Mouse (Mus musculus) forebrain, postnatal 0 days (tissue): ENCODE results near the gene Tesc. TPM values are rescaled to one million over a fixed set of nuclear protein-coding genes. Genes with fewer than 3 reads are reported as not detected.

Source experiments
- ATAC-seq: fragments of 200-750 bp; cut with Nextera tagmentation; 2 replicates; pipeline ENCODE4 v1.8.0; 2017; ENCODE audit warnings: mild to moderate bottlenecking, moderate library complexity
- DNase-seq: peaks from one replicate; pipeline ENCODE4 v3.0.0-alpha.2; 2015
- H3K27ac ChIP-seq: fragments of 300-500 bp; sonication (generic); 2 replicates; pipeline ENCODE4 v1.5.1; 2014; ENCODE audit warnings: low read depth, mild to moderate bottlenecking, antibody characterized with exemption, low read length, moderate library complexity, mixed read lengths
- H3K27me3 ChIP-seq: fragments of 300-500 bp; sonication (generic); 2 replicates; pipeline ENCODE4 v1.6.1; 2014; ENCODE audit warnings: mild to moderate bottlenecking, low read length, mixed read lengths; ENCODE audit not compliant: insufficient read depth
- H3K36me3 ChIP-seq: fragments of 300-500 bp; sonication (generic); 2 replicates; pipeline ENCODE4 v1.6.1; 2014; ENCODE audit warnings: mild to moderate bottlenecking, moderate library complexity; ENCODE audit not compliant: insufficient read depth
- H3K4me1 ChIP-seq: fragments of 300-500 bp; sonication (generic); 2 replicates; pipeline ENCODE4 v1.6.1; 2014; ENCODE audit warnings: antibody characterized with exemption; ENCODE audit not compliant: insufficient read depth
- H3K4me2 ChIP-seq: fragments of 300-500 bp; sonication (generic); 2 replicates; pipeline ENCODE4 v1.6.1; 2014; ENCODE audit warnings: low read depth, mild to moderate bottlenecking, moderate library complexity
- H3K4me3 ChIP-seq: fragments of 300-500 bp; sonication (generic); 2 replicates; pipeline ENCODE4 v1.5.1; 2014; ENCODE audit warnings: low read depth, low read length, mixed read lengths
- H3K9ac ChIP-seq: fragments of 300-500 bp; sonication (generic); 2 replicates; pipeline ENCODE4 v1.6.1; 2014; ENCODE audit warnings: mild to moderate bottlenecking
- H3K9me3 ChIP-seq: fragments of 300-500 bp; sonication (generic); 2 replicates; pipeline ENCODE4 v1.6.1; 2016; ENCODE audit warnings: low read length
- CTCF ChIP-seq: sonication (generic); IDR thresholded peaks from 2 replicates; pipeline ENCODE4 v1.5.1; 2016; ENCODE audit warnings: antibody characterized with exemption, control low read depth, low read depth
- WGBS: fragments of 180-500 bp; shearing (Covaris S2); extraction: QIAGEN DNeasy Blood & Tissue Kit; methylation state at CpG from one replicate; pipeline ENCODE4 v1.1.7; 2014; 5-methylcytosine and 5-hydroxymethylcytosine counted together
- polyA plus RNA-seq: library from polyadenylated mRNA; unstranded; fragments of >200 nt; fragmentation: Nextera tagmentation; extraction: Ambion mirVana; gene quantifications from 2 replicates; pipeline ENCODE4 v1.2.1, GENCODE M21; 2015
- total RNA-seq: library from RNA; depleted of rRNA; stranded (reverse); fragments of >200 nt; gene quantifications from 2 replicates; pipeline ENCODE4 v1.2.3, GENCODE M21; 2014

Tesc gene
- total and polyA plus RNA-seq, 2 experiments from 2014 or later, result 13.0 to 19.9 TPM

DNA sequence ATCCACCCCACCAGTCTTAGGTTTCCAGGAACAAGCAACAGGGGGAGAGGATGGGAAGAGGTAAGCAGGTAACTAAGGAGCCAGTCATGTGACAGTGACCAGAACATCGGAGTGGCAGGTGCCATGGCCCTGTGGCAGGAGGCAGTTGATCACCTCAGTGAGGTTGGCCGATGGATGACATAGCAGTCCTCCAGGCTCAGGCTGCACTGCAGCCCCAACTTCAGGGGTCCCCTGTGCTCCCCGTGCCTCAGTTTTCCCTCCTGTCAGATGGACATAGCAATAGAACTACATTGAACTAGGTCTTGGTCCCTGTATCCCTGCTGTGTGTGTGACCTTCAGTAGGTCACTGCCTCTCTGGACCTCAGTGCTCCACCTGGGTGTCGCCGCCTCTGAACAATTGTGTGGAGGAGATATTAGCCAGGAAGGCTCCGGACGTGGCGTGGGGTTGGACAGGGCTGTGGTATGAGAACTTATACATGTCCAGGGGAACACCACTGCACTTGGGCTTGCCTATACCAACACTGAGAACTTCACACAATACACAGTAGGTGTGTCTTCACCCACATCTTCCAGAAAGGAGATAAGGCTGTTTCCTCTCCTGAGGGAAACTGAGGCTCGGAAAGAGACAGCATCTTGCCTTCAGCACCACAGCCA is 2.6 kb downstream of the Tesc start:
- DNase-seq (no peak), ATAC-seq (no peak)
- H3K4me1 ChIP-seq, result no peaks in the 10 kb centered on the region; the same call in 1 of the 2 replicates
- no peak overlapping the region for H3K27ac ChIP-seq
- H3K4me2 ChIP-seq, result no peak overlapping the region
- no peak overlapping the region for H3K4me3 ChIP-seq
- H3K9me3 ChIP-seq, result no peaks in the 10 kb centered on the region
- peaks cover 35% of the 10 kb centered on the region for H3K27me3 ChIP-seq
- 94% methylated on average over 9 of the region's 9 CpGs for WGBS
- no peak for TF ChIP-seq CTCF
- H3K9ac ChIP-seq, result no peak overlapping the region
- H3K36me3 ChIP-seq, result no peaks in the 10 kb centered on the region

GRCm38 (mm10) chr5:118031059-118031458 is 3.5 kb downstream of the Tesc start:
- no peak overlapping the region for H3K27ac ChIP-seq
- TF ChIP-seq CTCF, result no peak
- peaks cover 33% of the 10 kb centered on the region for H3K27me3 ChIP-seq
- no peaks in the 10 kb centered on the region; the same call in 1 of the 2 replicates for H3K4me1 ChIP-seq
- H3K4me3 ChIP-seq, result no peak overlapping the region
- no peak overlapping the region for H3K4me2 ChIP-seq
- ATAC-seq, result no peak
- H3K9ac ChIP-seq, result no peak overlapping the region
- DNase-seq, result no peak
- no peaks in the 10 kb centered on the region for H3K9me3 ChIP-seq
- no peaks in the 10 kb centered on the region for H3K36me3 ChIP-seq
- 56% methylated on average over 5 of the region's 5 CpGs for WGBS

GRCm38 (mm10) chr5:118031508-118031907 is 4.0 kb downstream of the Tesc start:
- no peak for TF ChIP-seq CTCF
- H3K4me3 ChIP-seq, result no peak overlapping the region
- no peaks in the 10 kb centered on the region for H3K9me3 ChIP-seq
- no peak overlapping the region for H3K27ac ChIP-seq
- DNase-seq (no peak), ATAC-seq (peak; percentile 30; the same call in 1 of the 2 replicates)
- WGBS, result 24% methylated on average over 4 of the region's 4 CpGs
- H3K9ac ChIP-seq, result no peak overlapping the region
- H3K4me1 ChIP-seq, result no peaks in the 10 kb centered on the region; the same call in 1 of the 2 replicates
- H3K4me2 ChIP-seq, result no peak overlapping the region
- no peaks in the 10 kb centered on the region for H3K36me3 ChIP-seq
- peaks cover 28% of the 10 kb centered on the region for H3K27me3 ChIP-seq

DNA sequence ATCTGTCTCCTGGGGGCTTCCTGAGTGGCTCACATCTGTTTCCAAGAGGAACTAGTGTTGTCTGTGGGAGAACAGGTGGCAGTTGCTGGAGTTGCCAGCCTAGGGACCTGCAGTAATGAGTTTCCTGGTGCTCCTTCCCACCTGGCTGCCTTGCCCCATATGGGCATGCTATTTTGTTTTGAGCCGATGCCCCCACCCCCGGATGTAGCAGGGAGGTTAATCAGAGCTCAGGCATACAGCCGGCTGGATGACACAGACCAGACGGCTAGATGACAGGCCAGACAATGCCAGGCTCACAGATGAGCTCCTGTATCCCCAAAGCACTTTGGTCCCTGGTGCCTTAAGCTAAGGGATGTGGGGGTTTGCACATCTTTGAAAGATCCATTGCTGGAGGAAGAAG is 5.8 kb downstream of the Tesc start:
- H3K4me2 ChIP-seq, result no peak overlapping the region
- WGBS, result 47% methylated on average over 4 of the region's 4 CpGs
- H3K27ac ChIP-seq, result no peak overlapping the region
- no peaks in the 10 kb centered on the region for H3K9me3 ChIP-seq
- no peak overlapping the region for H3K4me3 ChIP-seq
- no peaks in the 10 kb centered on the region for H3K36me3 ChIP-seq
- no peak overlapping the region for H3K9ac ChIP-seq
- ATAC-seq (no peak), DNase-seq (no peak)
- no peak for TF ChIP-seq CTCF
- no peaks in the 10 kb centered on the region for H3K4me1 ChIP-seq
- peaks cover 11% of the 10 kb centered on the region for H3K27me3 ChIP-seq

GRCm38 (mm10) chr5:118033740-118034139 is 6.2 kb downstream of the Tesc start:
- DNase-seq (no peak), ATAC-seq (no peak)
- Histone ChIP-seq H3K4me1 (no peaks in the 10 kb centered on the region), H3K9me3 (no peaks in the 10 kb centered on the region), H3K9ac (no peak overlapping the region), H3K27ac (no peak overlapping the region), H3K36me3 (no peaks in the 10 kb centered on the region), H3K27me3 (peaks cover 7% of the 10 kb centered on the region), H3K4me2 (no peak overlapping the region), H3K4me3 (no peak overlapping the region)
- 81% methylated on average over 6 of the region's 6 CpGs for WGBS
- TF ChIP-seq CTCF, result no peak

DNA sequence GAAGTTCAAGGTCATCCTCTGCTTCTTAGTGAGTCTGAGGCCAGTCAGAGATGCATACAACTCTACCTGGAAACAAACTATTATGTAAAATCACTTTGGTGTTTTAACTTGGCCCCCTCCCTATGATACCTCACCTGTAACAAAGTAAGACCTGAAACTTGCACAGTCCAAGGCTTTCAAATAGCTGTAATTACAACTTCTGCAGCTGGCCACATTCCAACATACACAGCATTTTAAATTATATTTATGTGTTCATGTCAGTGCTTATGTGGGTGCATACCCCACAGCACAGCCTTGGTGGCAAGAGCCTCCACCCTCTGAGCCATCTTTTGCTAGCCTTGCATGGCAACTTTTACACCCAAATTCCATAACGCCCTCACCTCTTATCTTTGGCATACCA is 7.1 kb downstream of the Tesc start:
- 93% methylated on average over 1 of the region's 1 CpGs for WGBS
- no peak overlapping the region for H3K9ac ChIP-seq
- ATAC-seq (no peak), DNase-seq (no peak)
- no peak overlapping the region for H3K4me2 ChIP-seq
- no peak for TF ChIP-seq CTCF
- H3K27me3 ChIP-seq, result no peaks in the 10 kb centered on the region
- no peak overlapping the region for H3K4me3 ChIP-seq
- no peaks in the 10 kb centered on the region for H3K4me1 ChIP-seq
- no peaks in the 10 kb centered on the region for H3K9me3 ChIP-seq
- no peak overlapping the region for H3K27ac ChIP-seq
- no peaks in the 10 kb centered on the region for H3K36me3 ChIP-seq

DNA sequence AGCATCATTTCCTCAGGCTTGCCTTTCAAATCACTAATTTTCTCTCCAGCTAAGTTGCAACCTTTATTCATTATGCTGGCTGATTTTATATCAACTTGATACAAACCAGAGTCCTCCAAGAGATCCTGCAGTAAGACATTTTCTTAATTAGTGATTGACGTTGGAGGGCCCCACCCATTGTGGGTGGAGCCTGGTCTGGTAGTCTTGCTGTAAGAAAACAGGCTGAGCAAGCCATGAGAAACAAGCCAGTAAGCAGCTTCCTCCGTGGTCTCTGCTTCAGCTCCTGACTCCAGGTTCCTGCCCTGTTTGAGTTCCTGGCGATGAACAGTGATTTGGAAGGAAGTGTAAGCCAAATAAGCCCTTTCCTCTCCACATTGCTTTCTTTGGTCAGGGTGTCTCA is 8.2 kb downstream of the Tesc start:
- 66% methylated on average over 3 of the region's 3 CpGs for WGBS
- Histone ChIP-seq H3K27ac (no peak overlapping the region), H3K36me3 (no peaks in the 10 kb centered on the region), H3K4me3 (no peak overlapping the region), H3K9ac (no peak overlapping the region), H3K27me3 (no peaks in the 10 kb centered on the region), H3K9me3 (no peaks in the 10 kb centered on the region), H3K4me2 (no peak overlapping the region), H3K4me1 (no peaks in the 10 kb centered on the region)
- TF ChIP-seq CTCF, result no peak
- DNase-seq (no peak), ATAC-seq (no peak)
